Mouse (Mus musculus) layer of hippocampus, adult 11-12 months (tissue): ENCODE data around the gene Gm49425.
"Not testable (repeated sequence)": the region's sequence is repeated elsewhere in the genome, so short reads cannot be mapped to it uniquely, and the experiment has no call there.

Source experiments
- DNase-seq: peaks from one replicate; pipeline ENCODE4 v3.0.0; 2022; ENCODE audit warnings: low spot score

Gm49425 gene

DNA sequence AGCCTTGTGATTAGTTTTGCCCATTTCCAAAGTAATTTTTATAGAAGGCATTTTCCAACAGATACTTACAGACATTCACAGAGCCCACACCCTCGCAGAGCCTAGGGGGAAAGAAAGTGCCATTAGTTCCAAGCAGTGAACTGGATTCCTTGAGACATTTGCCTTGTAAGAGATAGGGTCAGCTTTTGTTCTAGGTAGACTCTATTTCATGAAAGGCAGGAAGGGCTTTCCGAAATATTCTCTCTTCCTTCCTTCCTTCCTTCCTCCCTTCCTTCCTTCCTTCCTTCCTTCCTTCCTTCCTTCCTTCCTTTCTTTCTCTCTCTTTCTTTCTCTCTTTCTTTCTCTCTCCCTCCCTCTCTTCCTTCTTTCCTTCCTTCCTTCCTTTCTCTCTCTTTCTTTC is at the start of gene Gm49425:
Gm49425 (minus strand) TSS at position 101 of the 400 bp plus-strand sequence.
- not testable (repeated sequence) for DNase-seq

GRCm38 (mm10) chr15:101562850-101563249 is 45.8 kb upstream of the Gm49425 start, which contains the start of gene Krt90:
Gene Krt90 (minus strand): TSS chr15:101562950.
- no peak for DNase-seq

DNA sequence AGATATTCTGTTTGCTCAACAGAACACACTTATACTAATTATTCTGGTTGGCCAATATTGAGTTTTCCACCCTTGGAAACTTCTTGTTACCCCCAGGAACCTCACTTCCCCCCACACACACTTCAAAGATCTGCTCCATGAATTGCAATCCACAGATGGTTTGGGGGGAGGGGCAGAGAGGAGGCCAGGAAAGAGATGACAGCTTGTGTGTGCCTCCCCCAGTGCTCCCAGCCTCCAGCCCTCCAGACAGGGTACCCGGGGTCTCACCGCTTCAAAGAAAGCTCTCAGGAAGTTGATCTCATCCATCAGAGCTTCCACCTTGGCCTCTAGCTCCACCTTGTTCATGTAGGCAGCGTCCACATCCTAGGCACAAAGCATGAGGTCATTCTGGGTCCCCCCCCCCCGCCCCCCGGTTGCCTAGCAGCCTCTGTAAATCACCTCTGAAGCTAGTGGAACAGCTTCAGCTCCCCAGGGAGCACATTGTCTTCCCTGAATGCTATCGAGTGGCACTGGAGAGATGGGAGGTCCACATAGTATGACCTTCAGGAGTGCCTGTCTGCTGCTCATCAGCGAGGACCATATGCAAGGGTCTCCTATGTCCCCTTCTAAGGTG is 41.1 kb upstream of the Gm49425 start:
- peak; percentile 28 for DNase-seq

GRCm38 (mm10) chr15:101553169-101553568 is 36.1 kb upstream of the Gm49425 start:
- peak; percentile 16 for DNase-seq

- no peak for DNase-seq
Measured at GRCm38 (mm10) chr15:101552188-101552587, 35.1 kb upstream of the Gm49425 start.

GRCm38 (mm10) chr15:101550567-101550966 is 33.5 kb upstream of the Gm49425 start, which contains the start of gene Krt82:
Gene Krt82 (minus strand): TSS chr15:101550667.
- no peak for DNase-seq

DNA sequence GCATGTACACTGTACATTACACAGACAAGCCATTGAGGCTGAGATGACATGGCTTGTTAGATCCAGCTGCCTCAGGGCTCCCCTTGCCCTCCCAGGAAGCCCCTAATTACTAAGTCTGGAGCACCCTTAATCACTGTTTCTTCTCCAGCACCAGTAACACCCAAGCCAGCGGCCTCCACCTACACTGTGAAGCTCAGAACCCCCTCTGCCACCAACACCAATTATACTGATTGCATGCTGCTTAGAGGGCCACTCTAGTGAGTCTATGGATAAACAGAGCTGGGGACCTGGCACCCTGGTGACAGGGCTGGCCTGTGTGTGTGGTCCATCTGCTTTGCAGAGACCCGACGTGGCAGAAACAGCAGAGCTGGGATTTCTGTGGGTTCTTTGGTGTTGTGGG is 27.4 kb upstream of the Gm49425 start:
- no peak for DNase-seq

- DNase-seq: no peak
Measured at GRCm38 (mm10) chr15:101542543-101542942, 25.5 kb upstream of the Gm49425 start.

DNA sequence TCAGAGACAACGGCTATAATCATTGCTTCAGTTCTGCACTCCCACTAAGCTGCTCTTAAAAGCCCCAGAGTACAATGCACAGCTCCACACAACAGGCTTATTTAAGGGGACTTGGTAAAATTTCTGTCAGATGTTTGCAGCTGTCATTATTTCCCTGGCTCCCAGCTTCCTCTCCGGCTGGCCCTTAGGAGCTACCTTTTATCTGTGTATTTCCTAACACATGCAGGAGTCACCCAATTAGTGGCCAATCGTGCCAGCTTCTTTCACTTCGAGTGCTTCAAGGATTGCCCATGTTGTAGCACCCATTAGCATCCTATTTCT is 21.5 kb upstream of the Gm49425 start:
- DNase-seq: no peak

DNA sequence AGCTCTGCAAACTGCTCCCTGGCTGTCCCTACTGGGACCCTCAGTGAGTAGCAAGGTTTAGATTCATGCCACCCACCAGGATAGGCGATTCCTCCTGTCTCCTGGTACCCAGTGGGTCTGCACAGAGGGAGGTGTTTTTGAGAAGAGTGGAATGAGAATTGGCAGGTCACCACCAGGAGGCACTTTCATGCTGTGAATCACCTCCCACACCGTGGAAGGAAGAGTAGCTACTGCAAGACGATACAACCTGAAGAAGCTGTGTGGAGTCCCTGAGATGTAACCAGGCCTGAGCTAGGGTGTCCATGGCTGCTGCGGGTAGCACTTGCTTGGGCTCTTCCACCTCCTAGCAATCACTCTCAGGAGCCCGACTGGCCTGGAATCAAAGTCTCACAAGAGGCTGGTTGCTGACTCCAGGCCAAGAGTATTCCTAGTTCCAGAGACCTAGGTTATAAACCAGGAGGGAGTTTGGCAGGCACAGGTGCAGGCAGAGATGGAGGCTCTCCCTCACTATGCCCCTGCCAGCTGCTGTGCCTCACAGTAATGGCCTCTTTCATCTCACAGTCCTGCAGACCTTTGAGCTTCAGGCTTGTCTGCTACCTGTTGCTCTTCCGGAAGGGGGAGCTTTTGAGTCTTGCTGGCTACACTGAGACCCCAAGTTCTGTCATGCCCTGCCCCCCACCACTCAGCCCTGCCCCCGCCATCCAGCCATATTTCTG is 21.0 kb upstream of the Gm49425 start:
- DNase-seq: no peak

GRCm38 (mm10) chr15:101536054-101536850 is 19.2 kb upstream of the Gm49425 start:
- no peak for DNase-seq

DNA sequence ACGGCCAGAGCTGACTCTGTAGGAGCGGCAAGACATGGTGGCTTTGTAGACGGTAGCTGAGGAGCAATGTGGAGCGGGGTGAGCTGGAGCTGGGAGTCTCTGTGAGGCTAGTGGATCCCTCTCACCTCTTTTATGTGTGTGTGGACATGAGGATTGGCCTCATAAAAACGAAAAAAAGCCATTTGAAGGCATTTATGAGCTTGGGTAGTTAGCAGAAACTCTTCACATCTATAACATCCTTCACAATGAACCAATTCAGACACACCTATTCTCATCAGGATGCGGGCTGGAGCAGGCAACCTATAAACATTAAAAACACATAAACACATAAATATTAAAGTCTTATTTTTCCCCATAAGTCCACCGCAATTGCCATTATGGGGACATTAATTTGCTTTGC is 15.7 kb upstream of the Gm49425 start, which contains the start of gene Krt84:
Krt84 (minus strand) TSS at position 101 of the 400 bp plus-strand sequence.
- DNase-seq: no peak

GRCm38 (mm10) chr15:101522556-101523232 is 5.6 kb upstream of the Gm49425 start:
- no peak for DNase-seq

- DNase-seq: peak; percentile 85
Measured at GRCm38 (mm10) chr15:101519792-101520191, 2.7 kb upstream of the Gm49425 start.

DNA sequence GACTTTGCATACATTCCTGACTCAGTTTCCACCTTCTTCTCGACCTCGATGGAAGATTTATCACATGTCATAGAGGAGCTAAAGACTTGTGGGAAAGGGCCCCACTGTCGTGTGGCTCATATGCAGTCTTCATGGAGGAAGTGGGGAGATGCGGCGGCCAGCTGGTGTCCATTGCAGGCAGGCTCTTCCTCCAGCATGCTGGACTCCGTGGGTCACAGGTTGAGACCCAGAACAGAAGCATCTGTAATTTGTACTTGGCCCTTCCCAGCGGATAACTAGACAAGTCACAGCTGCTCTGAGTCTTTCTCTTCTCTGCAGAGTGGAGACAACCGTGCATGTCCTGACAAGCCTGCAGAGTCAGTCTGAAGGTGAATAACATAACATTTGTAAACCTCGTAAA is 8.8 kb downstream of the Gm49425 start:
- DNase-seq: no peak

GRCm38 (mm10) chr15:101506896-101507758 is 9.9 kb downstream of the Gm49425 start:
- no peak for DNase-seq

GRCm38 (mm10) chr15:101497181-101497580 is 19.9 kb downstream of the Gm49425 start:
- no peak for DNase-seq

- no peak for DNase-seq
Measured at GRCm38 (mm10) chr15:101495266-101495665, 21.8 kb downstream of the Gm49425 start.

DNA sequence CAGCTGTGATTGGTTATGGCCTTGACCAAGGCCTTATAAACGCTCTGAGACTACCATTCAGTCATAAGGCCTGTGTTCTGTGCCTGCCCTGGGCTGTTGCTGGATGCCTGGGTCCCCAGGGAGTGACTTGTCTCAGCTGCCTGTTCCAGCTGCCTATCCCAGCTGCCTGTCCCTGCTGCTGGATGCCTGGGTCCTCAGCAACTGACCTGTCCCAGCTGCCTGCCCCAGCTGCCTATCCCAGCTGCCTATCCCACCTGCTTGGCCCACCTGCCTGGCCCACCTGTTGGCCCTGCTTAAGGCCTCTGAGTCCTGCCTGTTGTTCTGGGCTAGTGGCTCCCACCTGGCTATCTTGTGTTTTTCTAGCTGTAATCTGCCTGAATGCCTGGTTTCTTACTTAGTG is 22.9 kb downstream of the Gm49425 start:
- no peak for DNase-seq

- DNase-seq: no peak
Measured at GRCm38 (mm10) chr15:101493713-101494112, 23.3 kb downstream of the Gm49425 start.

DNA sequence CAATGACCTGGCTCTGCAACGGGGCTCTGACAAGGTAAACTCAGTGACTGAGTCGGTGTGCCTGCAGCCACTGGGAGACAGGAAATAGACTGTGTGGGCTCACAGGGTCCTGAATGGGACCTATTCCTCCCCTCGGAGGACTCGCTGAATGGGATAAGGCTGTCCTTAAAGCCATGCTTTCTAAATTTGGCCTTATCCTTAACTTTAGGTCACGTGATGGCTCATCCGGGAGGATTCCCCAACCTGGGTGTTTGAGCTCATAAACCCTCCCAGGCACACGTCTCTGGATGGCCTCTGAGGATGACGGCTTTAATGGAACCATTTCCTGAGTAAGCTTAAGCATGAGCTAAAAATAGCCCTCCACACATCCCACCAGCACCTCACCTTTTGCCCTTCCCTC is 24.3 kb downstream of the Gm49425 start:
- no peak for DNase-seq
